Mouse (Mus musculus) liver, embryonic 14.5 days (tissue): ENCODE data around the gene Atp6v0a1.

ENCODE experiments used
- CTCF ChIP-seq: IDR thresholded peaks from 2 replicates; pipeline ENCODE4 v1.5.1; 2016; ENCODE audit warnings: antibody characterized with exemption, low read depth, control low read depth
- EP300 ChIP-seq: IDR thresholded peaks from 2 replicates; pipeline ENCODE4 v1.6.1; 2016; ENCODE audit warnings: antibody characterized with exemption, low read depth

DNA sequence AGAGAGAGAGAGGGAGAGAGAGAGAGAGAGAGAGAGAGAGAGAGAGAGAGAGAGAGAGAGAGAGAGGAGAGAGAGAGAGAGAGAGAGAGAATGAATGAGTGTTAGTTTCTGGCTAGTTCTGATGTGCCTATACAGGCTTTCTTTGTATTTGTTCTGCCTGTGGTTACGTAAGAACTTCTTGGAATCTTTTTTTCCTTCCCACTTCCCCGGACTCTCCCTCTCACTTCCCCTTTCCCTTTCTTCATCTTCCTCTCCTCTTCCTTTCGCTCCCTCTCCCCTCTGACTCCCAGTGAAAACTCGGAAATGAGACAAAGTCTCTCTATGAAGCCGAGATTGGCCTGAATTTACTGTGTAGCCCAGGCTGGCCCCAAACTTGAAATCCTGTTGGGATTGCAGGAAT is 14.6 kb upstream of the Atp6v0a1 start:
- TF ChIP-seq CTCF = no peak
- TF ChIP-seq EP300 = no peak
